Mouse (Mus musculus) skeletal muscle tissue, adult 2 months (tissue): ENCODE measurements at regions not wholly inside any gene's neighbourhood (a gene's known extent, or its start where the extent isn't known, plus 50 kb on each side); places are given as distances from the start of the nearest gene placed in this dataset.

Source experiments
- DNase-seq: peaks from one replicate; pipeline ENCODE4 v3.0.0-alpha.2; 2012; ENCODE audit warnings: low read depth, low spot score

DNA sequence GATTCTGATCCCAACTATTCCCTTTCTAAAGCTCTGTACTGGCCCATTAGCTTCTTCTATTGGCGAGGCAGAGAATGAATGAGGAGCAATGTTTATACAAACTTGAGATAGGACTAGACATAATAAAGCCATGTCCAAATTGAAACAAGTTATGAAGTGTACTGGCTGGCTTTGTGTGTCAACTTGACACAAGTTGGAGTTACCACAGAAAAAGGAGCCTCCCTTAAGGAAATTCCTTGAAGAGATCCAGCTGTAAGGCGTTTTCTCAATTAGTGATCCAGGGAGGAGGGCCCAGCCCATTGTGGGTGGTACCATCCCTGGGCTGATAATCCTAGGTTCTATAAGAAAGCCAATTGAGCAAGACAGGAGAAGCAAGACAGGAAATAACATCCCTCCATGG lies 135.9 kb upstream of the Cr2 start:
- DNase-seq = no peak

- DNase-seq = no peak
Measured at GRCm38 (mm10) chr1:195285076-195285475, 108.6 kb upstream of the Cr2 start.

DNA sequence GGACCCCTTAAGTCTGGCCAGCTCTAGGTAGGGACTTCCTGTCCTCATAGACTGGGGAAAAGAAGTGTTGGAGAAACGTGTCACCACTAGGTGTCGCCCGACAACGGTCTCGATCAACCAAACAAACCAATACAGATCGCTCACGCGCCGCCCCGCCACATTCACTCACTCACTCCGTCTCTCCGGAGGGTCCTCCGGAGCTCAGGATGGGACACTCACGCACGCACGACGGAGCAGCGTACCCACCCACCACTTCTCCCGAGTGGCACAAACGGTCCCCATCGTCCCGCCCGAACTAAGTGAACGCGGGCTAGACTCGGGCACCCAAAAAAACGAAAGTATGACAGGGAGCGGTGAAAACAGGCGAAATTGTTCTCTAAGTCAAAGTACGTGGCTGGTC lies 65.0 kb upstream of the Cr2 start:
- peak; percentile 99 for DNase-seq

- peak; percentile 21 for DNase-seq
Measured at GRCm38 (mm10) chr1:195232658-195233057, 56.1 kb upstream of the Cr2 start.

GRCm38 (mm10) chr1:195227007-195227406 lies 50.5 kb upstream of the Cr2 start:
- no peak for DNase-seq
